Mouse (Mus musculus) adrenal gland, adult 18-20 months (tissue): ENCODE measurements around the gene Mettl7a3. TPM values are rescaled to one million over a fixed set of nuclear protein-coding genes. Genes with fewer than 3 reads are reported as not detected.
"Not testable (repeated sequence)": the region's sequence is repeated elsewhere in the genome, so short reads cannot be mapped to it uniquely, and the experiment has no call there.

Source experiments
- DNase-seq, 2 experiments: peaks; one replicate each; pipeline ENCODE4 v3.0.0; 2021 to 2022; ENCODE audit warnings: low spot score in 2 of 2
- long read RNA-seq, 2 experiments: library from polyadenylated mRNA; stranded (forward); transcript quantifications; one replicate each; pipeline ENCODE4 v2.0.0; 2021
- total RNA-seq, 2 experiments: library from RNA; stranded (reverse); gene quantifications; 1 replicate in 1 of 2; 2 replicates in 1 of 2; pipeline ENCODE4 v1.2.3; 2021

Gene Mettl7a3
- under 1 TPM; 0.27 to 0.42 TPM for total RNA-seq
- long read RNA-seq, experiment 1 = 0 reads
- long read RNA-seq, experiment 2 = 0 reads

- no peak for DNase-seq
These were observed at the start of gene Mettl7a3 for GRCm38 (mm10) chr15:100334629-100335028. Mettl7a3 (plus strand) TSS chr15:100334929.

GRCm38 (mm10) chr15:100288980-100289379, 45.7 kb upstream of the Mettl7a3 start:
- DNase-seq = no peak

GRCm38 (mm10) chr15:100290858-100291257, 43.9 kb upstream of the Mettl7a3 start:
- DNase-seq = no peak

GRCm38 (mm10) chr15:100292326-100292725, 42.4 kb upstream of the Mettl7a3 start:
- DNase-seq = no peak

GRCm38 (mm10) chr15:100297856-100298255, 36.9 kb upstream of the Mettl7a3 start:
- no peak for DNase-seq

- no peak for DNase-seq
These were observed 34.2 kb upstream of the Mettl7a3 start for GRCm38 (mm10) chr15:100300499-100300898.

- DNase-seq = no peak
These were observed 33.2 kb upstream of the Mettl7a3 start for GRCm38 (mm10) chr15:100301556-100301955.

GRCm38 (mm10) chr15:100303428-100304018, 31.2 kb upstream of the Mettl7a3 start:
- DNase-seq = no peak

- peak; percentile 78 to 81 for DNase-seq
These were observed 30.4 kb upstream of the Mettl7a3 start, which contains the start of gene Mettl7a1 for GRCm38 (mm10) chr15:100304019-100304991. Mettl7a1 (plus strand) TSS chr15:100304140.

- DNase-seq = no peak
These were observed 28.5 kb upstream of the Mettl7a3 start for GRCm38 (mm10) chr15:100306201-100306600.

- not testable (repeated sequence) for DNase-seq
These were observed 27.2 kb upstream of the Mettl7a3 start for GRCm38 (mm10) chr15:100307438-100308096.

GRCm38 (mm10) chr15:100312346-100312745, 22.4 kb upstream of the Mettl7a3 start:
- no peak for DNase-seq

- no peak for DNase-seq
These were observed 20.1 kb upstream of the Mettl7a3 start for GRCm38 (mm10) chr15:100314448-100315145.

- not testable (repeated sequence) for DNase-seq
These were observed 16.6 kb upstream of the Mettl7a3 start for GRCm38 (mm10) chr15:100318014-100318671.

- DNase-seq = no peak
These were observed 14.8 kb upstream of the Mettl7a3 start for GRCm38 (mm10) chr15:100319884-100320283.

GRCm38 (mm10) chr15:100320295-100320905, 14.3 kb upstream of the Mettl7a3 start:
- DNase-seq = no peak

GRCm38 (mm10) chr15:100321134-100321533, 13.6 kb upstream of the Mettl7a3 start:
- peak; percentile 21 to 33 for DNase-seq

GRCm38 (mm10) chr15:100324021-100324591, 10.6 kb upstream of the Mettl7a3 start:
- DNase-seq = no peak

- no peak for DNase-seq
These were observed 9.5 kb upstream of the Mettl7a3 start for GRCm38 (mm10) chr15:100325235-100325634.
